Mouse (Mus musculus) cerebellum, postnatal 25 days (tissue): ENCODE measurements around the gene Plin2.

Experiments used
- DNase-seq, 2 experiments: peaks; one replicate each; pipeline ENCODE4 v3.0.0; 2021; ENCODE audit warnings: mixed read lengths in 2 of 2

The Plin2 gene

GRCm38 (mm10) chr4:86669780-86670201 lies at the start of gene Plin2:
Gene Plin2 (minus strand): TSS chr4:86670060.
- DNase-seq = peak; percentile 74 to 81

- no peak for DNase-seq
These were observed 49.2 kb upstream of the Plin2 start for GRCm38 (mm10) chr4:86718878-86719577.

DNA sequence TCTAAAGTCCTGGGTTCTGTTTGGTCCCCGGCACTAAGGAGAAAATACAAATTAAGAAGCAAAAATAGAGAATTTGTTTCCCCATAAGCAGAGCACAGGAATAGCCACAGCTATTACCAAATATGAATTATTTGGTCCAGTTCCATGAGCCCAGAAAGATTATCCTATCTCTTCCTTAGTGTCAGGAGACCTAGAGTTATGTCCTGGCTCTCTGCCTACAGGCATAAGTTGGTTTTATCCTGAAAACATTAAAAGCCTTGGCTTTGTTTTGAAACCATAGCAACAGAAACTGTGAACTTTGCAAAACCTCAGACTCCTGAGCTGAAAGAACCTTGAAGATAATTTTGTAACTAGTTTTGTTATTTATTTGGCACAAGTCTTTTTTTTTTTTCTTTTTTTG lies 47.3 kb upstream of the Plin2 start:
- no peak for DNase-seq

- DNase-seq = no peak
These were observed 45.5 kb upstream of the Plin2 start for GRCm38 (mm10) chr4:86715341-86715740.

GRCm38 (mm10) chr4:86713518-86713917 lies 43.7 kb upstream of the Plin2 start:
- no peak for DNase-seq

DNA sequence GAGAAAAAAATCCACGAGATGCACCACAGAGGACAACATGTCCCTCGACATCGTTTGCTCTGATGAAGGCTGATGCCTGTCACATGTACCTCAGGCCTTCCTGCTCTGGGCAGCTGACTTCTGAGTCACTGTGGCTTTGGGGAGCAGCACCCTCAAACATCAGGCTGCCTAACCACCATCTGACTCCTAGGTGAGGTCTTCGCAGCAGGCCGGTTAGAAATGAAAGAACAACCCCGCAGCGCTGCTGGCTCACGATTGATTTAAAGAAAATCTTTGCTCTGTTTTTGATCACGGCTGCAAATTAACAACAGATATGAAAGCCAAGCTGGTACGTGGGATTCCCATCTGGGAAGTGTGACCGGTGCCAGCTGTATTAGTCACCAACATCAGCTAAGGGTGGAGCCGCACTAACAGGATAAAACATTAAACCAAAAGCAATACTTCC lies 42.9 kb upstream of the Plin2 start:
- no peak for DNase-seq

- DNase-seq = no peak
These were observed 40.9 kb upstream of the Plin2 start for GRCm38 (mm10) chr4:86710666-86711215.

- peak; percentile 79 to 80 for DNase-seq
These were observed 40.3 kb upstream of the Plin2 start for GRCm38 (mm10) chr4:86710034-86710650.

- DNase-seq = peak in 1 of 2 experiments; percentile 16
These were observed 38.9 kb upstream of the Plin2 start for GRCm38 (mm10) chr4:86708801-86709200.

- DNase-seq = no peak
These were observed 29.5 kb upstream of the Plin2 start for GRCm38 (mm10) chr4:86699161-86699865.

- DNase-seq = peak in 1 of 2 experiments; percentile 52
These were observed 27.0 kb upstream of the Plin2 start for GRCm38 (mm10) chr4:86696890-86697289.

DNA sequence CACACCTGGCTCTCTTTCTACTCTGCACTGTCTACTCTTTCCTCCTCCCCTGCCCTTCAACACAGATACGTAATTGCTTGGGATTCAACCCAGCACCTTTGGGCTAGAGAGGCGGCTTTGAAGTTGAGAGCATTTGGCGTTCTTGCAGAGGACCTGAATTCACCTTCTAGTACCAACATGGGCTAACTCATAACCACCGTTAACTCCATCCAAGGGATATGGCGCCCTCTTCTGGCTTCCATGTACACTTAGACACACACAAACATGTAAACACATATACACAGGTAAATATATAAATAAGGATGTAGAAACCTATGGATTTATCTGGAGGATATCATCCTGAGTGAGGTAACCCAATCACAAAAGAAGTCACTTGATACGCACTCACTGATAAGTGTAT lies 25.2 kb upstream of the Plin2 start:
- DNase-seq = peak; percentile 45 to 77

GRCm38 (mm10) chr4:86692931-86693330 lies 23.1 kb upstream of the Plin2 start:
- no peak for DNase-seq

DNA sequence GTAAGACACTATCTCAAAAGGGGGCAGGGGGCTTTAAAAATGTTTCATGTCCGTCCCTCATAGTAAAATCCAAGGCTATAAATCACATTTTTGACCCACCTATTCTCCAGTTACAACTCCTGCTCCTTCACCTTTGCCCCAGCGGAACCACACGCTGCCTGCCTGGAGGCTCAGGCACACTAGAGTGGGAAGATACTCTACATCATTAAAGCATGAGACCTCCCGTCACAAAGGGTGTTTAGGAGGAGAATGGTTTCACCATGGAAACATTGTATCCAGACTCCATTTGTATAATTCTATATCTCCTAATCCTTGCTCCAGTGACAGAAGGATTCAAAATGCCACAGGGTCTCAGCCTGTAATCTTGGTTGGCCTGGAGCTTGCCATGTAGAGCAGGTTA lies 21.4 kb upstream of the Plin2 start:
- no peak for DNase-seq

- DNase-seq = no peak
These were observed 20.9 kb upstream of the Plin2 start for GRCm38 (mm10) chr4:86690768-86691167.

DNA sequence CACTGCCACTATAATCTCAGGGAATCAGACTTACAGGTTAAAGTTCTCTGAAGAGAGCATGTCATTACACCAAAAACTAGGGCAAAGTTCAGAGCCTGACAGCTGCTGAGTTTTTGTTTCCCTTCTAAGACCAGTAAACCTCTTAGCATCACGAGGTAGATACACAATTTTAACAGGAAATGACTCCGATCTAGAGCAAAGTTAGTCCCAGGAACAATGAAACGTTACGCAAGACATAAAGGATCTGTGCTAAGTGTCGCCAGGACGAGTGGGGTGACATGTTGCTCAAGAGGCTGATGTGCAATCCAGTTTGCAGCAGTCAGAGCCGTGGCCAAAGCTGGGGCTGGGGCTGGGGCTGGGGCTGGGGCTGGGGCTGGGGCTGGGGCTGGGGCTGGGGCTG lies 20.3 kb upstream of the Plin2 start:
- no peak for DNase-seq

DNA sequence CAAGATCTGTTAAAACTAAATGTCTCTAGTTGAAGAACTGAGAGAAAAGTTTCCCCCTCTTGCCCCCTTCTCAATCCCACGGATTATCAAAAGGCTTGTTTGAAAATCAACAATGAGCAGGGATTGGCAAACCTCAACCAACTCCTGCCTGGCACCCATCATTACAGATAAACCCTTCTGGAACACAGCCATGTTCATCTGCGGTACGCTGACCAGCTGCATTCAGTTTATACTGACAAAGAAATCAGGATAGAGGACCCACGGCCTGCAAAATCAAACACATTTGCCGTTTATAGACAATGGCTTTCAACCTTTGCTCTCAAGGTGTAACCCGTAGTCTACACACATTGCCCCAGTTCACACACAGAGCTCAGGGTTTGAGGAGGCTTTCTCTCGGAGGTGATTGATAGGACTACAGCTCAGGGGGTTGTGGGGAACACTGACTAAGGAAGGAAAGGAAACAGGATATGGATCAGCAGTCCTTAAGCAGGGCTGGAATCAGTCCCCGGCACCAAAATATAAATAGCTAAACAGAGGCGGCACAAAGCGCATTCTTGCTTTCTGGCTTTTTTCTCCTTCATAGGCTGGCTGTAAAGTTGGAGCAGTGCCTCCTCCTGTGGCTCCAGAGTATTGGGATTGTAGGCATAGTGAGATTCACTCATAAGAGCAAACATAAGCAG lies 19.3 kb upstream of the Plin2 start:
- no peak for DNase-seq

- no peak for DNase-seq
These were observed 16.7 kb upstream of the Plin2 start for GRCm38 (mm10) chr4:86686564-86686963.

- DNase-seq = no peak
These were observed 16.1 kb upstream of the Plin2 start for GRCm38 (mm10) chr4:86686009-86686366.

DNA sequence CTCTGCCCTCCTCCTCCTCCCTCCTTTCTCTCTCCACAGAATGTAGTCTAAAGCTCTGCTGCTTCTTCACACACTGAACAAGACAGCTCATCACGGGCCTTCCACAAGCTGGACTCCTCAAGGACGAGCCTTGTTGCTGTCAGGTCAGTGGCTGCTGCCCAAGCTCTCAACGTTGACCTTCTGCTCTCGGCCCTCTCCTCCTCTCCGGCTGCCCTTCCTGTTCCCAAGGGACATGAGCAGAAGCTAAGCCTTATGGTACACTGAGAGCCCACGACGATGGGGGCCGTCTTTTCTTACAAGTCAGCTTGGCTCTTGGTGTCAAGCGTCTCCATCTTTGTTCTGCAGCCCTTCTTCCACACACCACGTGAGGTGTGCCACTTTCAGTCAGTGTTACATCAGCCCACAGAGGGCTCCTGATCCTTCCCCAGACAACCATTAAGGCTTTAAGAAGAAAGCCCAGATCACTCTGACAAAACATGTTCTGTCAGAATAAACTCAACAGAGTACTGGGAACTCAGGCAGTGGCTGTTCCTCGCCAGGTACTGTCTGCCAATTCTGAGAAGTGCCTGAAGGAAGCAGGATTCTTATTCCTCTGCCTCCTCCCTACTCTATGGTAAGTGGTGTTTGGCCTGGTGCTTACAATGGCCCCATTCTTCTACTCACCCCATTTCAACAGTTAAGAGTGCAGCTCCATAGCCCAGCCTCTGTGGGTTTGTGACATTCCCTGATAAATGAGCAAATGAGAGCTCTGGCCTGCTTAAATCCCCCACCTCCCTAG lies 15.6 kb upstream of the Plin2 start:
- DNase-seq = no peak

- no peak for DNase-seq
These were observed 14.9 kb upstream of the Plin2 start for GRCm38 (mm10) chr4:86684806-86685205.

DNA sequence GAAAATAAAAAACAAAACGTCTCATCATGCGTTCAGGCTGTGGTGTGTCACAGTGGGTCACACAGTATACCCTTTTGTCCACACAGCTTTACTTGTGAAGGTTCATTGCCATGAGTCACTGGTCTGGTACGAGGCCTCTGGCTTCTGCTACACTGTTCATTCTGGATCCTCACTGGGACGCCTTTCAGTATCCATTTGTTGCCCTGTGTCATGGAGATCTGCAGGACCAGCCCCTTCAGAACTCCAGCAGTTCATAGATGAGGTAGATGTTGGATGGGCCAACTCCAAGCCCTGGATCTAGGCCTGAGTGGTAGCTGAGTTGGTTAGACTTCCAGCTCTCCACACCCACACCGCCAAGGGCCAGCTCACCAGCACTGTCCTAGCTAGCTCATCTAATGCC lies 13.9 kb upstream of the Plin2 start:
- DNase-seq = no peak
